Mouse (Mus musculus): Measurements from ENCODE around the gene Wbp2. TPM values are rescaled to one million over a fixed set of nuclear protein-coding genes. Genes with fewer than 3 reads are reported as not detected.
"Not testable (repeated sequence)": the region's sequence is repeated elsewhere in the genome, so short reads cannot be mapped to it uniquely, and the experiment has no call there.

The Wbp2 gene
- total RNA-seq (2015): 42.4 and 56.5 TPM in 2 replicates
- 15.6 and 22.8 TPM in 2 replicates for total RNA-seq (2017)

GRCm38 (mm10) chr11:116086258-116087193, at the start of gene Wbp2:
TSS of gene Wbp2 (minus strand) at chr11:116086995.
- peak; percentile 87 for ATAC-seq (replicated peaks; ENCODE audit: poor library complexity)

- ATAC-seq (replicated peaks; ENCODE audit: poor library complexity): no peak
Observed at GRCm38 (mm10) chr11:116134171-116134570, 47.4 kb upstream of the Wbp2 start.

GRCm38 (mm10) chr11:116133497-116133896, 46.7 kb upstream of the Wbp2 start:
- no peak for ATAC-seq (replicated peaks; ENCODE audit: poor library complexity)

- ATAC-seq (replicated peaks; ENCODE audit: poor library complexity): no peak
Observed at GRCm38 (mm10) chr11:116132366-116133333, 45.9 kb upstream of the Wbp2 start.

- ATAC-seq (replicated peaks; ENCODE audit: poor library complexity): no peak
Observed at GRCm38 (mm10) chr11:116131349-116132170, 44.8 kb upstream of the Wbp2 start.

- peak; percentile 78 for ATAC-seq (replicated peaks; ENCODE audit: poor library complexity)
Observed at GRCm38 (mm10) chr11:116130488-116131205, 43.9 kb upstream of the Wbp2 start, which contains the start of gene Trim65. TSS of gene Trim65 (minus strand) at chr11:116131128.

GRCm38 (mm10) chr11:116129993-116130487, 43.2 kb upstream of the Wbp2 start:
- ATAC-seq (replicated peaks; ENCODE audit: poor library complexity): peak; percentile 43

- no peak for ATAC-seq (replicated peaks; ENCODE audit: poor library complexity)
Observed at GRCm38 (mm10) chr11:116129091-116129790, 42.4 kb upstream of the Wbp2 start.

- no peak for ATAC-seq (replicated peaks; ENCODE audit: poor library complexity)
Observed at GRCm38 (mm10) chr11:116127986-116128385, 41.2 kb upstream of the Wbp2 start.

- ATAC-seq (replicated peaks; ENCODE audit: poor library complexity): peak; percentile 52
Observed at GRCm38 (mm10) chr11:116127156-116127980, 40.6 kb upstream of the Wbp2 start, which contains the start of gene Trim47. TSS of gene Trim47 (minus strand) at chr11:116127210.

GRCm38 (mm10) chr11:116126261-116126660, 39.5 kb upstream of the Wbp2 start:
- ATAC-seq (replicated peaks; ENCODE audit: poor library complexity): no peak

- ATAC-seq (replicated peaks; ENCODE audit: poor library complexity): not testable (repeated sequence)
Observed at GRCm38 (mm10) chr11:116121731-116122245, 35.0 kb upstream of the Wbp2 start.

GRCm38 (mm10) chr11:116117819-116118218, 31.0 kb upstream of the Wbp2 start:
- 0 out of 2 replicates have a peak, but pooled peaks have one; percentile 48 for ATAC-seq (replicated peaks; ENCODE audit: poor library complexity)

- ATAC-seq (replicated peaks; ENCODE audit: poor library complexity): peak; percentile 91
Observed at GRCm38 (mm10) chr11:116117241-116117640, 30.4 kb upstream of the Wbp2 start.

- no peak for ATAC-seq (replicated peaks; ENCODE audit: poor library complexity)
Observed at GRCm38 (mm10) chr11:116111611-116112203, 24.9 kb upstream of the Wbp2 start.

GRCm38 (mm10) chr11:116111067-116111466, 24.3 kb upstream of the Wbp2 start:
- no peak for ATAC-seq (replicated peaks; ENCODE audit: poor library complexity)

GRCm38 (mm10) chr11:116110540-116110939, 23.7 kb upstream of the Wbp2 start:
- ATAC-seq (replicated peaks; ENCODE audit: poor library complexity): peak; percentile 32
